Mouse (Mus musculus) stomach, postnatal 0 days (tissue): Measurements from ENCODE around the gene Naa40.

Experiments
- CTCF ChIP-seq: IDR thresholded peaks from 2 replicates; pipeline ENCODE4 v1.5.1; 2016; ENCODE audit warnings: antibody characterized with exemption, low read depth, mild to moderate bottlenecking, moderate library complexity
- EP300 ChIP-seq: optimal IDR thresholded peaks from 2 replicates; pipeline ENCODE3; 2016; ENCODE audit warnings: antibody characterized with exemption

DNA sequence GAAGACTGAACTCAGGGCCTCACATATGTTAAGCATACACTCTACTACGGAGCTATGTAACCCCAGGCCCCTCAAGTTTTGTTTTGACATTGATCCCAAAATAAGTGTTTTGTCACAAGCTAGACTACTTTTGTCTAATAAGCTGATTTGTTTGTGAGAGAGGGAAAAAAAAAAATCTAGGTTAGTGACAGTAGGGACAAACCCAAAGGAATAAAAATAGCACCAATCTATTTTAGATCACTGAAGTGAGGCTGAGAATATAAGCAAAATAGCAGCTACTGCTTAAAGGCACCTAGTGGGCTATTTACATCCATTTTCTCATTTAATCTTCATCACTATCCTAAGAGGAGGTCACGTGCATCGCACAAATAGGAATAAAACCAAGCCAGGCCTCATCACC, 1.4 kb downstream of the Naa40 start:
- TF ChIP-seq CTCF (no peak), EP300 (no peak)
